Mouse (Mus musculus): Measurements from ENCODE around the gene Ilf3. TPM values are rescaled to one million over a fixed set of nuclear protein-coding genes. Genes with fewer than 3 reads are reported as not detected.

The Ilf3 gene
- total RNA-seq, 4 experiments from 2014 or later, result 95.4 to 113 (median 103) TPM

DNA sequence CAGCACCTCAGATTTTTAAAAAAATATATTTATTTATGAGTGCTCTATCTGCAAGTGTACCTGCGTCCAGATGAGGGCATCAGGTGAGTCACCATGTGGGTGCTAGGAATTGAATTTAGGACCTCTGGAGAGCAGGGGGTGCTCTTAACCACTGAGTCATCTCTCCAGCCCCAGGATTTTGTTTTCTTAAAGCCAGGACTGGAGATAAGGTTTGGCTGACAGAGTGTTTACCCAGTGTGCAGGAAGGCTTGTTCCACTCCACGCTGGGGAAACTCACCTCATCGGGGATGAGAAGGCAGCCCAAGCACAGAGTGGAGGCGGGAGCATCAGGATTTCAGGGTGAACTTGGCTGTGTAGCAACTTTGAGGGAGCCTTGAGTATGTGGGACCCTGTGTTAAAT lies 27.3 kb upstream of the Ilf3 start:
- no peak for DNase-seq (ENCODE audit: low spot score in 2 of 2)

DNA sequence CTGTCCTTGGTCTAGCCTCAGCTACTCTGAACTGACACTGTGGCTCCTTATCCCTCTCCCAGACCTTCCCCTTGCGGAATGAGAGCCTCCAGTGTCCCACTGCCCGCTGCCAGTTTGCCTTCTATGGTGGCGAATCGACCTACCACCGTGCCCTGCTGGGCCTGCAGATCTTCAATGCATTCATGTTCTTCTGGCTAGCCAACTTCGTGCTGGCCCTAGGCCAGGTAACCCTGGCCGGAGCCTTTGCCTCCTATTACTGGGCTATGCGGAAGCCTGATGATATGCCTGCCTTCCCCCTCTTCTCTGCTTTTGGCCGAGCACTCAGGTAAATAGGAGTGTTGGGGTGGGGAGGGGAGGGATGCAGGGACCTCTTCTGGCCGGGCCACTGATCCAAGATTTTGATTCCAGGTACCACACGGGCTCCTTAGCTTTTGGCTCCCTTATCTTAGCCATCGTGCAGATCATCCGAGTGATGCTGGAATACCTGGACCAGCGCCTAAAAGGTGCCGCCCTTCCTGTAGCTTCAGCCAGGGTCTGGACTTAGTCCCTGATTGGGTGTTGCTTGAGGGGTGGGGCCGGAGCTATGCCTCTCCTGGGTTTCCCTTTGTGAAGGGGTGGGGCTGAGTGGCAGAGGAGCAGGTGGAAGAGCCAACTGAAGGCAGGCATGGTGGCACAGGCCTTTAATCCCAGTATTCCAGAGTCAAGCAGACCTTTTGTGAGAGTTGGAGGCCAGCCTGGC lies 20.9 kb upstream of the Ilf3 start:
- no peak for DNase-seq (ENCODE audit: low spot score in 2 of 2)

DNA sequence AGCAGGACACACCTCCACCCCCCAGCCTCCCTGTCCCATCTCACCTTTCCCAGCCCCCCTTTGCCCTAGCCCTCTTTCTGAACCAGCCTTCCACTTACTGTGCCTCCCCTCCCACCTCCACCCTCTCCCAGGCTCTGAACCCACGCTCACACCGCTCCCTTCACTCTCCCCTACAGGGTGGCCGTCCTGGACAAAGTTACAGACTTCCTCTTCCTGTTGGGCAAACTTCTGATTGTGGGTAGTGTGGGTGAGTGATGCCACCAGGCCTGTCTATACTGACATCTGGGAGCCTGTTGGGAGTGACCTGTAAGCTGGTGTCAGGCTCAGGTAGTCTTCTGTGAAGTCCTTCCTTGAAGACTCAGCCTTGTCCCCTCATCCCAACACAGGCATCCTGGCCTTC lies 19.5 kb upstream of the Ilf3 start:
- no peak for DNase-seq (ENCODE audit: low spot score in 2 of 2)

DNA sequence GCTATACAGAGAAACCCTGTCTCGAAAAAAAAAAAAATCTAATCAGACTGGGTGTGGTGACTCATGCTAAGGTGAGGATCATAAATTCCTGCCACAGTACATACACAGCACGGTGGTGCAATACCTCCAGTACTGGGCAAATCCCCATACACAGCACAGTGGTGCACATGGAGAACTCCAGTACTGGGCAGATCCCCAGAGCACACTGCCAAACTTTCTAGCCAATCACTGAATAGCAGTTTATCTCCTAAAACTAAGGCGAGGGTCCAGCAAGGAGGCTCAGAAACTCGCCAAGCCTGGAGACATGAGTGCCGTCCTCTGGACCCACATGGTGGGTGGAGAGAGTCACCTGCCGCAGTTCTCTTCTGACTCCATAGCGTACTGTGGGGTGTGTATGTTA lies 16.5 kb upstream of the Ilf3 start:
- DNase-seq (ENCODE audit: low spot score in 2 of 2), result no peak

DNA sequence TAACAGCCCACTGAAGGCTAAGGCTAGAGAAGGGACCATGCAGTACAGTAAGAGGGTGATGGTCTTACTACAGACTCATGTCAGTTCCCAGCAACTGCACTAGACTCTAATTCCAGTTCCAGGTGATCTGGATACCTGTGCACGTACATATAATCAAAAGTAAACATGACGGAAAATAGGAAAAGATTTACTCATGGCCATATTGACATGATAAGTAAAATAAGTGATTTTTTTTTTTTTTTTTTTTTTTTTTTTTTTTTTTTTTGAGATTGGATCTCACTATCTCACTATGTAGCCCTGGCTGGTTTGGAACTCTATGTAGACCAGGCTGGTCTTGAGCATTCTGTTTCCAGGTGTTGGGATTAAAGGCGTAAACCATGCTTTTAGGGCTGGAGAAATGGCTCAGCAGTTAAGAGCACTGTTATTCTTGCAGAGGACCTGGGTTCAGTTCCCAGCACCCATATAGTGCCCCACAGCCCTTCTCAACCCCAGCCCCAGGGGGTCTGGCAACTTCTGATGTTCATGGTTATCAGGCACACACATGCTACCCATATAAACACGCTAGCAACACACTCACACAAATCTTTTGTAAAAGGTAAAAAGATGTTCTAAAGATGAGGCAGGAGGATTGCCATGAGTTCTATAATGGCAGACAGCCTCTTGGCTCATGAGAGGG lies 15.8 kb upstream of the Ilf3 start:
- no peak for DNase-seq (ENCODE audit: low spot score in 2 of 2)

DNA sequence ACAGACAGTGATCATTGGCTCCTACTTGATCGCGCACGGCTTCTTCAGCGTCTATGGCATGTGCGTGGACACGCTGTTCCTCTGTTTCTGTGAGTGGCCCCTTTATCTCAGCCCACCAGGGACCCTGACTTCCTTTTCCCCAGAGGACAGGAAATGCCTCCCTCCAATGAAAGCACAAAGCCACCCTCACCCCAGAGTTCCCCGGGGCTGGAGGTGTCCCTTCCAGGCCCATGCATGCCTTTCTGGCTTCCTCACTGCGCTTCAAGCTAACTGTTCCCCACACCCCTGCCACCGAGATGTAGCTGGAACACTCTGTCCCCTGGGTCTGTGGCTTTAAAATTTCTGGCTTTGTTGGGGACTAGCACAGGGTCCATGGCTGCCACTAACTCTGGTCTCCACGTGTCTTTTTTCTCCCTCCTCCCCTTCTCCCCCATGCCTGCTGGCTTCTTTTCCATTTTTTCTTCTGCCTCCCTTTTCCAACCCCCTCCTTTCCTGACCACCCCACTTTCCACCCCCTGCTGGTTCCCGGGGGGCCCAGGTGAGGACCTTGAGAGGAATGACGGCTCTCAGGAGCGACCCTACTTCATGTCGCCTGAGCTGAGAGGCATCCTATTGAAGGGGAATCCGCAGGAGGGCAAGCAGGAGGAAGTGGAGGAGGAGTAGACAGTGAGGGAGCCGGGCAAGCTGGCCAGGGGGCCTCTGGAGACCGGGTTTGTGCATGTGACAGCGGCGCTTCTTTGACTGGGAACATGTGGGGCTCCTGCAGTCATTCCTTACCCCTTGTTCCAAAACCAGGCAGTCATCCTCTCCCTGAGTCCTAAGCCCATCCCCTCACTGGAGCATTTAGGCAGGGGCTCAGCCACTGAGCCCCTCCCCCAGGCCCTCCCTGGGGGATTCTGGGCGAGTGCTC lies 15.0 kb upstream of the Ilf3 start:
- no peak for DNase-seq (ENCODE audit: low spot score in 2 of 2)

DNA sequence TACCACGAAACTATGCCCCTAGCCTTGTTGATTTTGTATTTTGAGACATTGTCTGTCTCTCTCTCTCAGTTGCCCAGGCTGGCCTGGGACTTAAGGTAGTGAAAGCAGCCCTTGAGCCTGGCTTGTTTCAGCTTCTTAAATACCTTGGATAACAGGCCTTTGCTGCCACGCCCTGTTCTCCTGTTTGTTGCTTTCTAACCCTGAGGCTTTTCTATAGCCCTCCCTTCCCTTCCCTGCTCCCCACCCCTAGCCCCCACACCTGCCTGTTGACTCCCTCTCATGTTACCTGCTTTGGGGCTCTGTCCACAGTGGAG lies 14.3 kb upstream of the Ilf3 start:
- DNase-seq (ENCODE audit: low spot score in 2 of 2), result no peak

DNA sequence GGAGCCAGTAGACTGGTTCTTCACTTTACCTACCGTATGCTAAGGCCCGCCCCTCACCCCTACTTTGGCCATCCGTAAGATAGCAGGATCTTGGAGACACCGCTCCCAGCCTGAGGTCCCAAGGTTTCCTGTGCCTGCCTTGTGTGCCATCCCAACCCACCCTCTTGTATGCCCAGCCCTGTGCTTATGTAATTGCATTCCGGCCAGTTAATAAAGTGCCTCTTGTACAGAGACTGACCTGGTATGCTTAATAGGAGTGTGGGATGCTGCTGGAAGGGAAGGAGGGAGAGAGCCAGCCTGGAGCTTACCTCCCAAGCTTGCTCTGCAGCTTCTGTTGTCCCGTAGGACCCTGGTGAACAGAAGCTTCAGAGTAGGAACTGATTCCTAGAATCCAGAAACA lies 12.9 kb upstream of the Ilf3 start:
- no peak for DNase-seq (ENCODE audit: low spot score in 2 of 2)

DNA sequence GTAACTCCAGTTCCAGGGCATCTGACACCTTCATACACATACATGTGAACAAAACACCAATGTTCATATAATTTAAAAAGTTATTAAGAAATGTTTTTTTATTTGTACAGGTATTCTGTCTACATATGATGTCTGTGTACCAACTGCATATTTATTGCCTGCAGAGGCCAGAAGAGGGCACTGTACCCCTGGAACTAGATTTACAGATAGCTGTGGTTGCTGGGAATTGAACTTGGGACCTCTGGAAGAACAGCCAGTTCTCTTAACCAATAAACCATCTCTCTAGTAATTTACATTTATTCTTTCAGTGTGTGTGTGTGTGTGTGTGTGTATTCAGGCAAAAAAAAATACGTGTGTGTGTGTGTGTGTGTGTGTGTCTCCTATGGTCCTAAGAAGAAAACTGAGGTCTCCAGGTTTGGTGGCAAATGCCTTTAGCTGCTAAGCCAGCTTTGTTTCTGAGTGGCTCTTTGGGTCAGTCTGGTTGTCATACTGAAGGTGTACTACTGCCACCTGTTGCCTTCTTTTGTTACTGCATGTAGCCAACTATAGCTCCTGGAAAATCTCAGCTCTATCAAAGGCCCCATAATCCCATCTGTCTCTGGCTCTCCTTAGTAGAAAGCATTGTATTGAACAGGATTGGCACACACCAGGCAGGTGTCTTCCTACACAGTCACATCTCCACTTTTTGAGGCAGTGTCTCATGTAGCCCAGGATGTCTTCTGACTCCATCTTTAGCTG lies 10.5 kb upstream of the Ilf3 start:
- peak; percentile 57 to 73 for DNase-seq (ENCODE audit: low spot score in 2 of 2)

DNA sequence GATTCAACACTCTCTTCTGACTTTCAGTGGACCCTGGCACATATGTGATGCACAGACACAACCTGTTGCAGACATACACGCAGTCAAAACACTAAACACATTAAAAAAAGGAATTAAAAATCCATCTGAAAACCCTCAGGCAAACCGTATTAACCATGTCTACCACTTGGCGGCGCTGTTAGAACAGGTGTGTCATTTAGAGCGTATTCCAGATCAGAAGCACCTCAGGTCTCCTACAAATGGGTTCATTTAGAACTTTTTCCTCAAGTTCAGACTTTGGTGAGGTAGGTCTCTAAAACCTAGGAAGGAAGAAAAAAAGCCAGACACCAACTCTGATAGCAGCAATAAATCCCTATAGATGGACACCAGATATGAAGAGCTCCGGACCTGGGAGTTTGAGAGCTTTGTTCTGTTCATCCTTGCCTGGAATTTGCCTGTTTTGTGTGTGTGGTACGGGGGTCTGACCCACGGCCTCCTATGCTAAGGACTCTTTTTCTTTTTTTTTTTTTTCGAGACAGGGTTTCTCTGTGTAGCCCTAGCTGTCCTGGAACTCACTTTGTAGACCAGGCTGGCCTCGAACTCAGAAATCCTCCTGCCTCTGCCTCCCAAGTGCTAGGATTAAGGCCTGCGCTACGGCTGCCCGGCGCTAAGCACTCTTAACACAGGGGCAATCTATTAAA lies 990 bp upstream of the Ilf3 start:
- DNase-seq (ENCODE audit: low spot score in 2 of 2), result peak; percentile 60 to 76

DNA sequence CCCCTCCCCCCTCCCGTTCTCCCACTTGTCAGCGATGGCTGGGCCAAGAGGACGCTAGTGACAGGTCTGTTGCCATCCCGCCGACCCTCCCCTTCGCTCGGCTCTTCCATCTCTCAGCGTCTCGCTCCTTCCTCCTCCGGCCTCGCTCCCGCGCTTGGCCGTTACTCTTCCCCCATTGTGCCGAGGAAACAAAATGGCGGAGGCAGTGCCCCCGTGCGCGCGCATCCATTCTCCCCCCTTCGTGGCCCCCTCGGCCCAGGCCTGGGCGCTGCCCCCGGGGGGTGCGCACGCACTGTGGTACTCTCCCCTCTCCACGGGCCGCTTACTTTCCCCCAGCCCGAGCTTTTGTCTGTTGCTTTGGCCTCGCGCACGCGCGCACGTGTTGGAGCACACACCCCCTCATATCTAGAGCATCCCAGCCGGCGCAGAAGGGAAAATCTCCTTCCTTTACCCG lies 487 bp downstream of the Ilf3 start:
- DNase-seq (ENCODE audit: low spot score in 2 of 2), result peak; percentile 57 to 61

DNA sequence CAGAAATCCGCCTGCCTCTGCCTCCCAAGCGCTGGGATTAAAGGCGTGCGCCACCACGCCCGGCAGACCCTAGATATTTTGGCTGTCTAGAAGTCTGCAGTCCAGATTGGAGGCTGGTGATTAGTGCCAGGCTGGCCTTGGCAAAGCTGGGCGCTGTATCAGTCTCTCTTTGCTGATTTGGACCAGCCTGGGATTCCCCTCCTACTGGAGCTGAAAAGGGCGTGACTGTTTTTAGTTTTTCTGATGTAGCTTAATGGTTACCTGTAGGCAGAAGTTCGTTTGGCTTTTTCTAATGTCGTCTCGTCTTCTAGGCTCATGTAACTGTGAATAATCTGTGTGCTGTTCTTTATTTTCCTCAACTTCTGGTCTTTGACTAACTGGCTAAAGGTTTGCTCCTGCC lies 1.4 kb downstream of the Ilf3 start:
- no peak for DNase-seq (ENCODE audit: low spot score in 2 of 2)

DNA sequence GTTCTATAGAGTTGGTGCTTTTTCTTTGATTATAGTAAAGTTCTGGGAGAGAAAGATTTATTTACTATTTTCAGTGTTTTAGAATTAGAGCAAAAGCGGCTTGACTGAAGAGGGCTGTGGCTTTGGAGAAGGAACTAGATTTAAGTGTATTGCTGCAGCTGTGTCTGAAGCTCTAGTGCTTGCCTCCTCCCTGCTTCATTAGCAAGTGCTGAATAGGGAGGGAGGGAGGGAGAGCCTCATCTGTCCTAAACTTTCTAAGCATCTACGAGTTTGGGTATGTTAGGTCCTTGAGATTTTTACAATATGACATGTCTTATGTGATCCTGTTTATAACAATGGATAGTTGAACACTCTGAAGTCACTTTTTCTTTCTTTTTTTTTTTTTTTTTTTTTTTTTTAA lies 3.2 kb downstream of the Ilf3 start:
- DNase-seq (ENCODE audit: low spot score in 2 of 2), result no peak

DNA sequence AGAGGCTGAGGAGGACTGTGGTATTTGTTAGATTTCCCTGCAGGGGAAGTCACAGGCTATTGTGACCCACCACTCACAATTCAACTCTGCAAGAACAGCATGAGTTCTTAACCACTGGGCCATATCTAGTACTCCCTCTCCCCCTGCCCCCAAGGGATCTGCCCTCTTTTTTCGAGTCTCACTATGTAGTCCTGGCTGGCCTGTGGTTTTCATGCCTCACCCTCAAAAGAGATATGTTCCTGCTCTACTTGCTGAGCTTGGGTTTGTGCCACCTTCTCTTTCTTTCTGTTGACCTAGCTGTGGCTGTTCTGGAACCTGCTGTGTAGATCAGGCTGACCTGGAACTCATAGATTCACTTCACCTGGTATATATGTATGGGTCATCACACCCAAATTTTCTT lies 4.8 kb downstream of the Ilf3 start:
- DNase-seq (ENCODE audit: low spot score in 2 of 2), result no peak

DNA sequence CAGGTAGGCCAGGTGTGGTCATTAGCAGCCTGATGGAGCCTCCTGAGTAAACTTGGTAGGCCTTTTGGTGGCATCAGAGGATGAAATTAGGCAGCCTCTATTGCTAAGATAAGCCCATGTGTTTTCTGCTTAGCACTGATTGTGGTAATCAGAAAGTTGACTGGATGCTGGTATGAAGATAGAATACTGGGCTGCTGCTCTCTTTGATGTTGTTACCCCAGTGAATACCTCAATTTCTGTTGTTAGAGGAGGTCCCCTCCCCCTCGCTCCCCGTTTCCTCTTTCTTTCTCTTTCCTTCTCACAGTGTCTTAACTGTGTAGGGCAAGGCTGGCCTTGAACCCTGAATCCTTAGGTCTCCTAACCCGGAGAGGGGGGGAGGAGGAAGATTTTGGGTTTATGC lies 11.5 kb downstream of the Ilf3 start:
- no peak for DNase-seq (ENCODE audit: low spot score in 2 of 2)

DNA sequence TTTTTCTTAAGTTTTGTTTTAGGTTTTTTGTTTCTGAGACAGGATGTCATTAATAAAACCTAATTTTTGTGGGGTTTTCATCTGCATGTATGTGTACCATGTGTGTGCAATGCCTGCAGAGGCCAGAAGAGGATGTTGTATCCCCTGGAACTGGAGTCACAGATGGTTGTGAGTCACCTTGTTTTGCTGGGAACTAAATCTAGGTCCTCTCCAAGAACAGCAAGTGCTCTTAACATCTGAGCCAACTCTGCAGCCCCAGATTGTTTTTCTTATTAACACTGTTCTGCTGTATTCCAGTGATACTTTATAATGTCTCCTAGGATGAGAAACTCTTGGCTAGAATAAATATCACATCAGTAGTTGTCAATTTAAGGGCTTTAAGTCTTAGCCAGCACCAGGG lies 13.2 kb downstream of the Ilf3 start:
- DNase-seq (ENCODE audit: low spot score in 2 of 2), result no peak

DNA sequence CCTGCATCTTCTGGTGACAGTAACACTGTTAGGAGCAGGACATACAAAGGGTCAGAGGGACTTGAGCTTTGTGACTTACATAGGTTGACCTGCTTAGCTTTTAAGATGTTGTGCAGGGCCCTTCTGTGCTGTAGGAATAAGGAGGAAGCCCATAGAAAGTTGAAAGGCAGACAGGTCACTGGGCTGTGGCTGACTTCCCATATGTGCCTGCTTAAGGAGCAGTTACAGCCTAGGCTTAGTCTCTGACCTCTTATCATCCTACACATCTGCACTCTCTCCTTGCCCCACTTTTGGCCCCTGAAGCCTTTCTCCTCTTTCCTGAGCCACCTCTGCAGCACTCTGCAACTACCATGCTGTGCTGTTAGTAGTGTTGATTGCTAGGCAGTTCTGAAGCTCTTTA lies 16.3 kb downstream of the Ilf3 start:
- no peak for DNase-seq (ENCODE audit: low spot score in 2 of 2)

DNA sequence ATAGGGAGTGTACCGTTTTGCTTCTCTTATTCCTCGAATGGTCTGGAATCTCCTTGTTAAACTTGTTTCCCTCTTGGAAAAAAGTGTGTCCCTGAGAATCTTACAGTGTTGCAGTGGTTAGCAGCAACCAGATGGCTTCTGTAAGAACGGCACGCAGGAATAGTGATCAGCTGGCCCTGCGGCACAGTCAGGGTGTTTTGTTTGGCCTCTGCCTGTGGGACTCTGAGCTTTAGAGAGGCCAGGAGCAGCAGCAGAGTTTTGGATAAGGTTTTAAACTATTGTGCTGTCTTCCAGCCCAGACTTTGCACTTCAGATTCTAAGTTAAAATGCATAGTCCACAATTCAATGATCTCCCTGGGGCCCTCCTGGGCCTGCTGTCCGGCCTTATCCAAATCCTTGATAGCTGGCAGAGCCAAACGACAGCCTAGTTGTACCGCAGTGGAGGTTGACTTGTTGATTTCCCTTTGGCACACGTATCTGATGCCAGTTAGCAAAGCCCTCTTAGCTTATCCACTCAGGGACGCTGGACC lies 25.0 kb downstream of the Ilf3 start:
- DNase-seq (ENCODE audit: low spot score in 2 of 2), result no peak

DNA sequence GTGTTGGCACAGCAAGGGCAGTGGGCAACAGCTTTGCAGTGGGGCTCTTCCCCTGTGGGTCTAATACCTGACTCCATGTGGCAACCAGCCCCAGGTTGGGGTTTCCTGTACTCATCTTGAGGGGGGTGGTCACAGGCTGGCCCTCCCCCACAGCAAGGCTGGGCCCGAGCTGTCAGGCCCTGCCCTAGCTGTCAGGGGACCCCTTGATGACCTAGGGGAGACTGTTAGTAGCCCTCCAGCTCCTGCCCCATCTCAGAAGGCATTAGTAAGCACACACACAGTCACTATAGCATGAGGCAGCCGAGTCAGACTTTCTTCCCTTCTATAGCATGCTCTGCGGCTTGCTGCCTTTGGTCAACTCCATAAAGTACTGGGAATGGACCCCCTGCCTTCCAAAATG lies 28.0 kb downstream of the Ilf3 start:
- no peak for DNase-seq (ENCODE audit: low spot score in 2 of 2)

DNA sequence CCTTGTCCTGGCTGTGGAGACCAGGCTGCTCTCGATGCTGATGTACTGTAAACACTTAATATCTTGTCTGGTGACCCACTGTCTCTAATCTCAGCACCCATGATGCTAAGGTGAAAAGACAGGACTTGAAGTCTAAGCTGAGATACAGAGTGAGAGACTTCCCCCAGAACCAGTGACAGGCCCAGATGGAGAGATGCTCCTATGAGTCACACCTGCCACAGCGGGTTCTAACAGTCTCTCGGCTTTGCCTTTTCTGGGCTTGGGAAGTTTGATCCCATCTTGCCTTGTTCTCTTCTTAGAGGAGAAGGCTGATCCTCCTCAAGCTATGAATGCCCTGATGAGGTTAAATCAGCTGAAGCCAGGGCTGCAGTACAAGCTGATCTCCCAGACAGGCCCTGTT lies 29.5 kb downstream of the Ilf3 start:
- no peak for DNase-seq (ENCODE audit: low spot score in 2 of 2)

DNA sequence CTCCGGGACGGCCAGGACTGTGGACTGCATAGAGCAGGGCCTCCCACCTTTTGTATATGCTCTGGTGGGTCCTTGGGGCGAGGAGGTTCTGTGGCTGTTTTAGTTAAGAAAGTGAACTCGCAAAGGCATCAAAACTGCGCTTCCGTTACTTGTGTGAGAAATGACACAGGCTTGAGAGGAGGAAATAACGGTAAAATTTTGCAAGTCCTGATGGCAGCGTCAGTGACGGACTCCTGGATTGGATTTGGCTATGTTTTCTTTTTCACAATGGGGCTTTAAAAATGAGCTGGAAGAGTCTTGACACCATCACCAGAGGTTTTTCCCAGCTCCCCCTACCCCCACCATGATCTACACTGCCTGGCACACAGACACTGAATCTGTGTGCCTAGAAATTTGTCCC lies 33.4 kb downstream of the Ilf3 start:
- DNase-seq (ENCODE audit: low spot score in 2 of 2), result no peak
